Mouse (Mus musculus) activated CD4-positive, CD25-positive, alpha-beta regulatory T cell, adult 4 months (primary cell): Measurements from ENCODE around the gene Vamp2. TPM values are rescaled to one million over a fixed set of nuclear protein-coding genes. Genes with fewer than 3 reads are reported as not detected.
"Not testable (repeated sequence)": the region's sequence is repeated elsewhere in the genome, so short reads cannot be mapped to it uniquely, and the experiment has no call there.

Experiments used
- ATAC-seq: one replicate; pipeline ENCODE4 v1.8.0; 2017
- polyA plus RNA-seq, 2 experiments: library from polyadenylated mRNA; unstranded; fragments of 100-300 nt; shearing (Covaris generic); gene quantifications; one replicate each; pipeline ENCODE4 v1.2.1; 2017

Vamp2 gene
- polyA plus RNA-seq, 2 experiments from 2014 or later = 27.6 to 27.9 TPM

- ATAC-seq = no peak
These were observed 6.7 kb upstream of the Vamp2 start for GRCm38 (mm10) chr11:69081613-69082012.

- no peak for ATAC-seq
These were observed 2.7 kb upstream of the Vamp2 start for GRCm38 (mm10) chr11:69085608-69086007.

GRCm38 (mm10) chr11:69086390-69086789, 1.9 kb upstream of the Vamp2 start:
- ATAC-seq = no peak

GRCm38 (mm10) chr11:69087082-69087481, 1.2 kb upstream of the Vamp2 start:
- no peak for ATAC-seq

DNA sequence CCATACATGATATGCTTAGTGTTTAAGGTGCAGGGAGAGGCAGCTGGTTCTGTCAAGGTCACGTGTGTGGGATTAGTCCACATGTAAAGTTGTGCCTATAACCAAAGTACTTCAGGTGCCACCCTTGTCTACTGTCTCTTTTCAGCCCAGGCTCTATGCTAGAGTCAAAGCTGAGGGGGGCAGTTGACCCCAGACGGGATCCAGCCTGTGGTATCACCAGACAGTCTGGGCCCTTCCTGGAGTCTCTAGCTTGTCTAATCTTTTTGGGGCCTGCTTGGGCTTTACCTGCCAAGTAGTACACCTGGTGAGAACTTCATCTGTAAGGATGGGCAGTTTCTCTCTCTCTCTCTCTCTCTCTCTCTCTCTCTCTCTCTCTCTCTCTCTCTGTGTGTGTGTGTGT, 693 bp upstream of the Vamp2 start:
- ATAC-seq = no peak

- ATAC-seq = no peak
These were observed 746 bp downstream of the Vamp2 start for GRCm38 (mm10) chr11:69088856-69089615.

DNA sequence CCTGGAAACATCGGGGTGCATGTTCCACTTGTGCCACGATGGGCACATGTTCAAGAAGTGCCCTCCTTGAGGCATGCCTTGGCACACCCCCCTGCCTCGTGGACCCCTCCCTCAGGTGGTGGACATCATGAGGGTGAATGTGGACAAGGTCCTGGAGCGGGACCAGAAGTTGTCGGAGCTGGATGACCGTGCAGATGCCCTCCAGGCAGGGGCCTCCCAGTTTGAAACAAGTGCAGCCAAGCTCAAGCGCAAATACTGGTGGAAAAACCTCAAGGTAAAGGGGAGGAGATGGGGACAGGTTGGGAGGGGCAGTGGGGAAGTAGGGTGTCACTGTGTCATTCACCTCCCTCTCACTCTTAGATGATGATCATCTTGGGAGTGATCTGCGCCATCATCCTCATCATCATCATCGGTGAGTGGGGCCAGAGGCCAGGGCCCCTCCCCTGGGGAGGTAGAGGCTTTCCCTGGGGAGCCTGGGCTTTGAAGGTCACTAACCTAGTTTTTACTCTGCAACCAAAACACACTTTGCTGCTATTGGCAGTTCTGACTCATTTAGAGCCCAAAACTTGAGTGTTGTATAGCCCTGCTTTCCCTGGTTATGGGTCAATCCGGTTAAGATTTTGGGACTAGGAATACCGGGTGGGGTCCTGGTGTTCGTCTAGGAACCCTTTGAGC, 1.5 kb downstream of the Vamp2 start:
- no peak for ATAC-seq

GRCm38 (mm10) chr11:69090367-69090766, 2.1 kb downstream of the Vamp2 start:
- no peak for ATAC-seq

- ATAC-seq = no peak
These were observed 3.5 kb downstream of the Vamp2 start for GRCm38 (mm10) chr11:69091566-69092385.

DNA sequence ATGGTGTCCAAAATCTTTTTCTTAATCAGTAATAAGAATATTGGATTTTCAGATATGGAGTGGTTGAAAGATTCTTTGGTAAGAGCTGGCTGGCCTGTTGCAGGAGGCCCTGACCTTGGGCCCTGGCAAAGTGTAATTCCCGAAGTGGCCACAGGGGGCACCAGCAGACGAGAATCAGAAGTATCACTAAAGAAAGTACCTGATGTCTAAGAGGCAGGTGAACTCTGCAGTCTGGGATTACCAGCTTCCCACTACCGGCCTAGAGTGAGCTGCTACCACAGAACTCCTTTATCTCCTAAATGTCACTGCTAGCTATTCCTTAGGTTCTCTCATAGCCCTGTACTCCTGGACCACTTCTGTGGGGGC, 4.1 kb downstream of the Vamp2 start:
- ATAC-seq = no peak

- no peak for ATAC-seq
These were observed 4.6 kb downstream of the Vamp2 start for GRCm38 (mm10) chr11:69092871-69093270.

DNA sequence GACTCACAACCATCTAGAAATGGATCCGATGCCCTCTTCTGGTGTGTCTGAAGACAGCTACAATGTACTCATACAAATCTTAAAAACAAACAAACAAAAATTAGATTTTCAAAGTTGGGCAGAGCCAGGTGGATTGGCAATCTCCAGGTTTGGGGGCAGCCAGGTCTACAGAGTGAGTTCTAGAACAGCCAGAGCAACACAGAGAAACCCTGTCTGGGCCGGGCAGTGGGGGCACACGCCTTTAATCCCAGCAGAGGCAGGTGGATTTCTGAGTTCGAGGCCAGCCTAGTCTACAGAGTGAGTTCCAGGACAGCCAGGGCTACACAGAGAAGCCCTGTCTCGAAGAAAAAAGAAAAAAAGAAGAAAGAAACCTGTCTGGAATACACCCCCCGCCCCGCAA, 5.6 kb downstream of the Vamp2 start:
- not testable (repeated sequence) for ATAC-seq

DNA sequence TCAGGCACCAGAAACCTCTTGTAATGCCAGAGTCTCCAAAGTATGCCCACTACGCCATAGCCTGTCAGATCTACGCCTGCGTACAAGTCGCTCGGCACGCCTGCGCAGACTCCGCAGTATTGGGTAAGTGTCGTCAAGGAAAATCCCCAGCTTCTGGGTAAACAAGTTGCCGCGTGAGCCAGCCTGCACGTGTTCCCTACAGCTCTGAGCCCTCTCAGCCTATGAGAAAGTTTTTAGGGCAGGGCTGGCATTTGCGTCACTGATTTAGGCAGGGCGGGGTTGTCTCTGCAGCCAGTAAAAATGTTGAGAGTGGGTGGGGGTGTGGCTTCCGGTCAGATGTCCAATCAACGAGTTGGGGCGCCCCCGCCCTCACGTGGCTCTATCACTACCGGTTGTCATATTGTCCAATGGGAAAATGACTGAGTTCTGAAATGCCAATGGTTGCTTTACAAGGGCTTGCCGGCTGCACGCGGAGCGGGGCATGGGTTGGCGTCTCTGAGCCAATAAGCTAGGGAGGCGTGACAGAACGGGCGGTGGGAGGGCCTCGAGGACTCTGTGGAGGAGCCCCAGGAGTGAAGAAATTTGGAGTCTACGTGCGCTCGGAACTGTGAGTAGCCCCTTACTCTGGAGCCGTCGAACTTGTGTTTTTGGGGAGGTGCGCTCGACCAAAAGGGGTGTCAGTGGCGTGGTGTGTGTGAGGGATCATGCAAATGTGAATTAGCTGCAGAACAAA, 6.6 kb downstream of the Vamp2 start, which contains the start of gene Per1:
Gene Per1 (plus strand): TSS at position 521 of the 733 bp plus-strand sequence.
- ATAC-seq = peak; percentile 57

DNA sequence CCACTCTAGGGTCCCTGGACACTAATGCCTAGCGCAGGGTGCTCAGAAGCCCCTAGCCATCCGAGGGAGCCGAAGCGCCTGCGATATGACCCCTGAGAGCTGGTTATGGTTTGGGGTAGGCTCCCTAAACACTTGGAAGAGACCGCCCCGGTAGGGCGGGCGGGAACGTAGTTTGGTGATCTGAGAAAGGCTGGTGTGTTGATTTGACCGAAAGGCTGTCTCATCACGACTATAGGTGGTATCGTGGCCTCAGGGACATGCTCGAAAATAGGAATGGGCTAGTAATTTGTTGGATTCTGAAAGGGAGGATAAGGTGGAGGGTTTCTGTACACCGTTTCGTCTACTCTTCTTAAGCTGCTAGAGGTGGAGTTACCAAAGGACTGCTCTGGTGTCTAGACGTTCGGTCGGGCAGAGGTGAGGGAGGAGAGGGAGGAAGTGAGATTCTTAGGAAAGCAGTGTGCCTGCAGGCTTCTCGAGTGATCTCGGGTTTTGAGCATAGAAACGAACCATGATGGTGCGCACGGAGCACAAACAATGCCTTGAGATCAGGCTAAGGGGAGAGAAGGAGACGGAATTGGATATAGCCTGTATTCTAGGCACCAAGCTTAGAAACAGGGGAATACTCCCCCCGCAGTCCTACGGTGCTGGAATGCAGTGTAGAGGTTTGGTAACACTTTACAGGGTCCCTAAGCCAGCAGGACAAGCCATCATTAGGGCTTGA, 7.4 kb downstream of the Vamp2 start:
- no peak for ATAC-seq

DNA sequence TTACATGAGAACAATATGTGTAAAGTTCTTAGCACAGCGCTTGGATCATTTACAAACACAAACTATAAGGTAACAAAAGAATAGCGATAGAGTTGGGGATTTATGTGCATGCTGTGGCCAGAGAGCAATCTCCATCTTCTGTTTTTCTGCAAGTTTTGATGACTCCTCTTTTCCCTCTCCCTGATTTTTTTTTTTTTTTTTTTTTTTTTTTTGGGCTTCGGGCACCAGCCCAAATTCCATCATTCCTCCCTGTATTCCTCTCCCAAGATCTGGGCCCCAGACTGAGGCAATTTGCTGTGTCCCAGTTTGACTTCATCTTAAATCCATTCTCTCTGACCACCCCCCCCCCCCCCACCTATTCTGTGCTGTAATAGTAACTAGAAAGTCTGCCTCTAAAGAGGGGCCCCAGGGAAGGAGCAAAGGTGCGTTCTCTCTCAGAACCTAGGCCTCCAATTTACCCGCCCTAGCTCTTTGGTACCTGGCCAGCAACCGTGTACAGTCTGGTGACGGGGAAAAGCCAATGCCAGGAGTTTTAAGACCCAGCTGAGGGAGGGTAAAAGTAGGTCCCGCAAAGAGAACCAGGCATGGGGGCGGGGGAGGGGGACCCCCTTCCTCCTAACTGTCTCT, 8.2 kb downstream of the Vamp2 start:
- no peak for ATAC-seq

GRCm38 (mm10) chr11:69096987-69097900, 9.0 kb downstream of the Vamp2 start:
- ATAC-seq = no peak

- peak; percentile 43 for ATAC-seq
These were observed 9.9 kb downstream of the Vamp2 start for GRCm38 (mm10) chr11:69098039-69098761.

DNA sequence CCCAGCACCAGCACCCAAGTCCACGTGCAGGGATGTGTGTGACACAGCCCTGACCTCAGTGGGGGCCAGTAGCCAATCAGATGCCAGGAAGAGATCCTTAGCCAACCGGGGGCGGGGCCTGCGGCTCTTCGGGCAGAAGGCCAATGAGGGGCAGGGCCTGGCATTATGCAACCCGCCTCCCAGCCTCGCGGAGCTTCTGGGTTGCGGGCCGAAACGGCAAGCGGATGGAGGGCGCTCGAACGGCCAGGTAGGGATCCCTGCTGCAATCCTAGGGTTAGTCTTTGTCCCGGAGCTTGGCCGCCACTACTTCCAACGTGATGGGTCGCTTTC, 10.4 kb downstream of the Vamp2 start:
- no peak for ATAC-seq

DNA sequence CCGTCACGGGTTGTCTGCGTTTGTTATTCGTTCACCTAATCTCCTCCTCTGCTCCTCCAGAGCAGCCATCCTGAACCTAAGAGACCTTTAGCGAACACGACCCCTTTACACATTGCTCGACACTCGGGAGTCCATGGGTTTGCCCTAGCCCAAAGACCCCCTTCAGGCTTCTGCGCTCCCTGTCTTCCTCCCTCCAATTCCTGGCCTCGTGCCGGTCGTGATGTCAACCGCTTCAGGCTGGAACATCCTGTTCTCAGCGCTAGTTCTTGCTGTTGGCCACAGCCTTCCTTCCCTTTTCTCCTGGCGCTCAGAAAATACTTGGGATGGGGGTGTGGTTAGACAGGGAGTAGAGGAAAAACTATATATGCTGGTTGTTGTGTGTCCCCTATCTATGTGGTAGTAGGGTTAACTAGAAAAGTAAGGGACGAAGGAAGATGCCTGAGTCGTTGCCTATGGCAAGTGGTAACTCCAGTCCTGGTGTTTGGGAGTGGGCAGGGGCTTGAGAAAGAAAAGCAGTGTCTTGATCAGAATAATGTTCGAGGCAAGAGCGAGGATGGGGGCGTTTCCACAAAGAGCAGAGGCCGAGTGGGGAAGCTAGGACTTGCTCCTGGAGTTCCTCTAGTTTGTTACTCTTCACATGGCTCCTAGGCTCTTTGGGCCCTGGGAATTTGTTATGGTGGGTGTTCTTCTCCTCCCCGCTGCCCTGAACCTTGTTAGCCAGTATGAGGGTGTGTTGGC, 11.1 kb downstream of the Vamp2 start:
- no peak for ATAC-seq
